Mouse (Mus musculus) frontal cortex, adult 2 months (tissue): ENCODE measurements at regions not wholly inside any gene's neighbourhood (a gene's known extent, or its start where the extent isn't known, plus 50 kb on each side); places are given as distances from the start of the nearest gene placed in this dataset.

Source experiments
- DNase-seq, 2 experiments: peaks; one replicate each; pipeline ENCODE4 v3.0.0; 2022; ENCODE audit warnings: low spot score in 1 of 2; ENCODE audit errors: extremely low spot score in 1 of 2

DNA sequence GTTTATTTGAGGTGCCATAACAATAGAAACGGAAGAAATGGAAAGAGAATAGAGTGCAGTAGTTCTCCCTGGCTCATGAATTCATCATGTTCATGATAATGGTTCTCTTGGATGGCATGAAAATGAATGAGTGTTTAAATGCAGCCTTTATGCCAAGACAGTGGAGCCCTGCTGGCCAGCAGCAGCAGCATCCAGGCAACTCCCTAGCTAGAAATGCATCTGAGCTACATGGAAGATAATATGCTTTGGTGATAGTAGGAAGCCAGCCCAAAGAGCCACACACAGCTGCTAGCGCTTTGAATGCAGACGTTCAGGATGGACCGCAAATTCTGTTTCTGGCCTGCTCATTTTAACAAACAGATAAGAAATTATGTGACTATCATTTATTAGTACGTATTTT is 60.4 kb upstream of the Thsd7a start:
- DNase-seq: peak in 1 of 2 experiments; percentile 5
